Mouse (Mus musculus): Measurements from ENCODE around the gene Plekha6.
"Not testable (repeated sequence)": the region's sequence is repeated elsewhere in the genome, so short reads cannot be mapped to it uniquely, and the experiment has no call there.

The Plekha6 gene

DNA sequence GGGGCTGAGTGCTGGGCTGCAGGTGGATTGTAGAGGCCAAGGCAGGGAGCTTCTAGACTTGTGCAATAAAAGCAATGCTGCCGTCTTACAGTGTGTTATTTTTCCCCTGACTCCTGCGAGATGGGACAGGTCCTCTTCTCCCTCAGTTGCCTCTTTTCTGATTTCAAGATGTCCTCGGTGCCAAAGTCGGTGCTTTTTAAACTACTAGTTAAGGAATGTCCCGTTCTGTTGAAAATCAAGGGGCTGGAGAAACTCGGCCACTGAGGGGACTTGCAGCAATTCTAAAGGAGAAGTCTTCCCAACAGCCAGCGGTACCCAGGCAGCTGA is 165.6 kb downstream of the Plekha6 start:
- no peak for DNase-seq

DNA sequence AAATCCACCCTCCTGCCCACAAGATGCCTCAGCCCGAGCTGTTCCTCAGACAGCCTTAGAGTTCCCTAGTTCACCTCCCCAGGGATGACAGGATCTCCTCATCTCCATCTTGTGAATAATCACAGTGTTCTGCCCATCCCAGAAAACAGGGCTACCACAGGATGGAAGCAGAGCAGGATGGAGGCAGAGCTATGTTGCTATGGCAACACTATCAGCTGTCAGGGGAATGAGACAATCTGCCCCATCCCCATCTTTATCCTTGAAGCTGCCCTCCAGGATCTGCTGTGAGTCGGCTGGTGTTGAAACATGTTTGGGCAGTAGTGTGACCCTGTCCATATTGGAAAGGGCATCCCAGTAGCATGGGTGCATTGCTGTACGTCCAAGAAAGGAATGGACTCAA is 167.1 kb downstream of the Plekha6 start:
- no peak for DNase-seq

DNA sequence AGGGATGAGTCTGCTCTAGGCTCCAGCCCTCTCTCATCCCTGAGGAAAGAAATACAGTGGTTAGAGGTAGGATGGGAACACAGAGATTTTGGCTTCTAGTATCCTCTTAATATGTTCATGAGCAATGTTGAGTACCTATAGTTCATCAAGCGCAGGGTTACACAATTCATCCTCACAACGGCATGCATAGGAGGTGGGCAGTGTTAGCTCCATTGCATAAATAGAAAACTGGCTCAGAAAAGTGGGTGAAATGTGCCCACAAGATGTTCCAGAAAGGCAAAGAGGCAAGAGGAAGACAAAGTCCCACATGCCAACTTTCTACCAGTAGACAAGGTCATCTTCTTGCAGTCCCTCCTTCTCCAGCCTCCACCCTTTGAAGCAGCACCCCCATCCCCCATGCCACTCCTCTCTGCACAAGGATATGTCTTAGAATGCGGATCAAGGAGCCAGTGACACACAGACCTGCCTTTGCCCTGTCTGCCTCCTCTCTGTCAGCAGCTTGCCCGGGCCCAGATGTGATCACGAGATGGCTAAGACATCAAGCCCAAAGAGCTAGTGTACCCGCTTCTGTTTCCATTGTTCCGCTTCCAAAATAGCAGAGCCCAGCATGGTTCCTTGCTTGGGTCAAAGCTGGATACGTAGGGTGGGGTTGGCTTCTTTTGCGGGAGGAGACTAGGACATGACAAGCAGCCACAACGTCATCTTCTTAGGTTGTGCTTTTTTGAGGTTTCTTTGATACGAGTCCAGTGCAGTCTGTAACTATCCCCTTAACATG is 168.8 kb downstream of the Plekha6 start:
- DNase-seq, result no peak

GRCm38 (mm10) chr1:133333937-133334336 is 169.9 kb downstream of the Plekha6 start:
- DNase-seq, result no peak

DNA sequence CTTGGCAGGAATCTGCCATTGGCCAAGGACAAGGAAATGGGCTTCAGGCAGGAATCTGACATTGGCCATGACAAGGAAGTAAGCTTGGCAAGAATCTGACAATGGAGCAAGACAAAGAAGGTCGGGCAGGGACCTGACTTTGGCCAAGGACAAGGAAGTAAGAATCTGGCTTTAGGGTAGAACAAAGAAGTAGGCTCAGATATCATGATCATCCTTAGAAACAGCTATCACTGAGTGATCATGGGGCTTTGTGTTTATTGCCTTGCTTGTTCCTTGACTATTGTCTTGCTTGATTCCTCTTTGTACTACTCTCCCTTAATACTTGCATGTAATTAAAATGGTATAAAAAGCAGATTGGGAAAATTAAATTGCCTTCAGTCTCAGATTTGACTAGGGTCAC is 176.4 kb downstream of the Plekha6 start:
- DNase-seq, result not testable (repeated sequence)

DNA sequence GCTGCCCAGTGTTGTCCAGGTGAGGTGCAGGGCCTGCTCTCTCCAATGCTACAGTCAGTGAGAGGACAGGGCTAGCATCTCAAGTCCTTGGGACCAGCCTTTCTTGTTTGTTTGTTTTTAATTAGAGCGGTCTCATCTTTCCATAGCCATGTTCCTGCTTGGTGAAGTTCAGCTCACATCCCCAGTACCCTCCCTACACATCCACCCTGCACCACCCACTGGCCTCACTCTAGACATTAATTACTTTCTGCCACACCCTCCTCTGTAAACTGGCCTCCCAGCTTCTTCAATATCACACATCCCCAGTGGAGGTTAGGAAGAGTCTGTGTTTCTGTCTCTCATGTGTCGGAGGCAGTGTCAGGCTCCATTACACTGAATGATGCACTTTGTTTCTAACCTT is 180.3 kb downstream of the Plekha6 start:
- no peak for DNase-seq

GRCm38 (mm10) chr1:133346531-133346930 is 182.5 kb downstream of the Plekha6 start:
- no peak for DNase-seq

DNA sequence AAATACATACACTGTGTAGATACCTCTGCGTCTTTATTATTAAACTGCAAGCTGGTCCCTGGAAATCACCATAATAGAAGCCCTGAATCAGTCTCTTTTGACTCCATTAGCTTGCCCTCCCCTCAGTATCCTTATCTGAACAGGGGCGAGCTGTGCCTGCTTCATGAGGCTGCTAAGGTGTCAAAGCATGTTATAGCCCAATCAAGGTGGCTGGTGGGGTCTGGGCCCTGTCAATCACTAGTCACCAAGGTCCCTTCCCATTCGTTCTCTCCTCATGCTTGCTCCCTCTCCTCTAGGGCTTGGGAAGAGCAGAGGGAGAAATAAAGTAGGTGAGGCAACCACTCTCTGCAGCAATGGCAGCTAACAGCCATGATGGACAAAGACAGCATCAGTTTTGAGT is 183.2 kb downstream of the Plekha6 start:
- no peak for DNase-seq

DNA sequence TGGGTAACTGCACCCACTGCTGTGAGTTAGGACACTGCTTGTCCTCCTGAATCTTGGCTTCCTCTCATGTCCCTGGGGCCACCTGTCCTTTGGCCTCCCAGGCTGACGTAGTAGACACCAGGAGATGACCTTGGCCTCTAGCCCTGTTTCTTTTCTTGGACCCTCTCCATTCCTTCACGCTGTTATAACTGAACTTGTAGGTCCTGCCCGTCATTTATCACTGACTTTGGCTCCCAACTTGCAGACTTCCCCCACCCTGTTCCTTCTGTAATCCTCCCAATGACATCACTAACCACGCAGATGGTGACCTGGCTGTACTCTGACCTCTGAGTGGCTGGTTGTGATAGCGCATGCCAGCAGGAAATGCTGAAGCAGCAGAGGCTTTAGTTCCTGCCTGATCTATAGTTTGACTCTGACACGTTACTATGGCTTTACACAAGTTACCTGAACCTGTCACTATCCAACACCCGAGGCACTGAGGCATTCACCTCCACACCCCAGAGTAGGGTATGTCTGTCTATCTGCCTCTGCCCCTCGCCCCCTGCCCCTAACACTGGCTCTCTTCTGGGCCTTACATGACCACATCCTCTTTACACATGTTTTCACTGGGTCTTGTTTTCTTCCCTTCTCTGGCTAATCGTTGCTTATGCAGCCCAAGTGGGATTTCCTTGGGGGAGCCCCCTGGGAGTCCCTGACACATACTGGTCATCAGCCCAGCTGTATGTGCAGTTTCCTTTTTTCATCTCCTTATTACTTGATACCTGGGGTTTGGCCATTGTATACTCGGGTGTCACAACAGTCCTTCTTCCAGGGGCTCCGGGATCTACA is 183.9 kb downstream of the Plekha6 start:
- no peak for DNase-seq

- no peak for DNase-seq
Observed at GRCm38 (mm10) chr1:133350210-133350609, 186.2 kb downstream of the Plekha6 start, which contains the start of gene Ren1. Gene Ren1, plus strand, starts transcription at chr1:133350510.

DNA sequence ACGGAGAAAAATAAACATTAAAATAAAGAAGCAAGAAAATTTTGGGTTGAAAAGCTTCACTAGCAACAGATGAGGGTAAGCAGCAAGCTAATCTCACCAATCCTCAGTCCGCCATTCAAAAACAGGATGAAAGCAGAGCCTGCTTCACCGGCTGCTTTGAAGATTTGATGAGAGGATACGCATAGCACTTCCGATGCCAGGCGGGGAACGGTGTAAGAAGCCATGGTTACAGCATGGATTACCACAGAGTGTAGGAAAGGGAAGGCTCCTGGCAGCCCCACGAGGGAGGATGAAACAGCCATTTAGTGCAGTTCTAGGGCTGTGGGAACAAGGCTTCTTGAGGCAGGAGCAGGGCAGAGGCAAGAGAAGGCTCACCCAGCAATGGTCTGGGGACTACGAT is 187.8 kb downstream of the Plekha6 start:
- no peak for DNase-seq
